Mouse (Mus musculus): ENCODE results near the gene Atg16l2.

The Atg16l2 gene

DNA sequence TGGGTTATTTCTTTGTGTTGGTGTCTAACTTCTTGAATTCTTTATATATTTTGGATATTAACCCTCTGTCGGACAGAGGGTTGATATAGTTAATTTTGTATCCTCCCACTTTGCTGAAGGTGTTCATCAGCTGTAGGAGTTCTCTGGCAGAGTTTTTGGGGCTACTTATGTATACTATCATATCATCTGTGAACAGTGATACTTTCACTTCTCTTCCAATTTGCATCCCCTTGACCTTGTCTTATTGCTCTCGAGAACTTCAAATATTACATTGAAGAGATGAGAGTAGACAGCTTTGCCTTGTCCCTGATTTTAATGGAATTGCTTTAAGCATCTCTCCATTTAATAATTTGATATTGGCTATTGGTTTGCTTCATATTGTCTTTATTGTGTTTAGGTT, 78.5 kb downstream of the Atg16l2 start:
- DNase-seq (ENCODE audit: low spot score in 2 of 2): no peak

GRCm38 (mm10) chr7:101216724-101217123, 85.3 kb downstream of the Atg16l2 start:
- DNase-seq (ENCODE audit: low spot score in 2 of 2): no peak

DNA sequence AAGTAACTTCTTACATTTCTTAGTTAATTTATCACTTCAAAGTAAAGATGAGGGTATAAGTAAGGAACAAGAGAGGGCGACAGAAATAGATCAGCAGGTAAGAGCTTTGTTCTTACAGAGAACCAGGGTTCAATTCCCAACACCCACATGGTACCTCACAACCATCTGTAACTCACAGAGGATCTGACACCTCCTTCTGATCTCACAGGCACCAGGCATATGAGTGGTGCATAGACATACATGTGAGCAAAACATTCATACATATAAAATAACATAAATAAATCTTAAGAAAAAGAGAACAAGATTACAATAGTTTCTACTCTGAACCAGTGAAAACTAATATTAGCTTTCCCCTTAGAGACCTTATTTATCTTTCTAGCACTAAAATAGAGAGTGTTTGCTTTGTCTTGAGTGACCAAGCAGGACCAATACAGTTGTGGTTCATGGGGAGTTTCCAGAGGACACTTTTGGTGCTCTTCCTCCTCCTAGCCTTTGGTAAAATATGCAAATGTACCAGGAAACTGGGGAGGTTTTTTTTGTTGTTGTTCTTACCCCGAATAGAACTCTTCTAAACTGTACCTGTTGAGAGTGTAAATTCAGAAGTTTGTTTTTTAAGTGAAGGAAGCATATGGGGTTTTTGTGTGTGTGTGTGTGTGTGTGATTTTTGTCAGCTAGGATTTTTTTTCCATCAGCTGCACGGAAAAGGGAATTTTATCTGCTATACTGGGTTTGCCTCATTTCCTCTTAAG, 88.4 kb downstream of the Atg16l2 start:
- no peak for DNase-seq (ENCODE audit: low spot score in 2 of 2)

All from cerebellum, postnatal 4 days (tissue).